Mouse (Mus musculus) midbrain, embryonic 14.5 days (tissue): Measurements from ENCODE around the gene Chuk. TPM values are rescaled to one million over a fixed set of nuclear protein-coding genes. Genes with fewer than 3 reads are reported as not detected.
A peak's percentile ranks its signal among the peaks of the same experiment; 100 is the strongest.

Experiments
- ATAC-seq: fragments of 200-750 bp; cut with Nextera tagmentation; 2 replicates; pipeline ENCODE4 v1.8.0; 2017; ENCODE audit warnings: moderate number of reproducible peaks, moderate library complexity; ENCODE audit not compliant: low FRiP score, low TSS enrichment
- DNase-seq: peaks from one replicate; pipeline ENCODE4 v3.0.0-alpha.2; 2015
- H3K27ac ChIP-seq: fragments of 300-500 bp; sonication (generic); replicated peaks from 2 replicates; pipeline ENCODE4 v1.5.1; 2014; ENCODE audit warnings: mild to moderate bottlenecking, low read depth, low read length, moderate library complexity
- H3K27me3 ChIP-seq: fragments of 300-500 bp; sonication (generic); 2 replicates; pipeline ENCODE4 v1.6.1; 2014; ENCODE audit warnings: low read length, control low read depth, mixed read lengths; ENCODE audit not compliant: control insufficient read depth, insufficient read depth
- H3K36me3 ChIP-seq: fragments of 300-500 bp; sonication (generic); 2 replicates; pipeline ENCODE4 v1.6.1; 2014; ENCODE audit warnings: low read length, control low read depth; ENCODE audit not compliant: control insufficient read depth, insufficient read depth
- H3K4me1 ChIP-seq: fragments of 300-500 bp; sonication (generic); 2 replicates; pipeline ENCODE4 v1.6.1; 2014; ENCODE audit warnings: mild to moderate bottlenecking, antibody characterized with exemption, low read length, control low read depth; ENCODE audit not compliant: control insufficient read depth, insufficient read depth
- H3K4me2 ChIP-seq: fragments of 300-500 bp; sonication (generic); 2 replicates; pipeline ENCODE4 v1.6.1; 2014; ENCODE audit warnings: mild to moderate bottlenecking, low read length, moderate library complexity
- H3K4me3 ChIP-seq: fragments of 300-500 bp; sonication (generic); replicated peaks from 2 replicates; pipeline ENCODE4 v1.5.1; 2014; ENCODE audit warnings: low read depth, low read length
- H3K9ac ChIP-seq: fragments of 300-500 bp; sonication (generic); replicated peaks from 2 replicates; pipeline ENCODE4 v1.6.1; 2014; ENCODE audit warnings: mild to moderate bottlenecking, low read length, moderate library complexity
- H3K9me3 ChIP-seq: fragments of 300-500 bp; sonication (generic); 2 replicates; pipeline ENCODE4 v1.6.1; 2016; ENCODE audit warnings: low read length, control low read depth, mixed read lengths; ENCODE audit not compliant: control insufficient read depth
- WGBS: fragments of 180-500 bp; shearing (Covaris S2); extraction: QIAGEN DNeasy Blood & Tissue Kit; methylation state at CpG from one replicate; pipeline ENCODE4 v1.1.7; 2014; 5-methylcytosine and 5-hydroxymethylcytosine counted together
- polyA plus RNA-seq: library from polyadenylated mRNA; unstranded; fragments of >200 nt; fragmentation: Nextera tagmentation; extraction: Ambion mirVana; gene quantifications from 2 replicates; pipeline ENCODE4 v1.2.1, GENCODE M21; 2014

The Chuk gene
- polyA plus RNA-seq, 1 experiment from 2014 or later: 60.1 TPM

DNA sequence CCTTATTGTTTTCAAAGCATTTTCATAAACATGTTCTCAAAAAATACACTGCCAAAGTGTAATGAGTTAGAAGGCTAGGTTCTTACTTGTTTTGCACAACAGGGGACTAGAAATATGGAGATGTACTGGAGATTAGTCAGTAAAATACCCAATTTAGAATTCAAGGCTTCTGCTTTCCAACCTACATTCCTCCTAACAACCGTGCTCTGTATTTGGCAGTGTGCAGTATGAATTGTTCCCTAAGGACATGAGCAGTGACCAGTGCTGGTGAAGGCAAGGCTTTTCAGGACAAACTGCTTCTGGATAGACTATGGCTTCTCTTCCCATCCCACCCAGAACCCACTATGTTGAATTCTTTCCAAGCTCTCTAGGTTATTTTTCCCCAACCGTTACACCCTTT is 26.4 kb downstream of the Chuk start:
- 92% methylated on average over 2 of the region's 2 CpGs for WGBS
- Histone ChIP-seq H3K4me1 (no peaks in the 10 kb centered on the region), H3K4me3 (no peak overlapping the region), H3K9ac (no peak overlapping the region), H3K4me2 (no peak overlapping the region), H3K27ac (no peak overlapping the region), H3K9me3 (no peaks in the 10 kb centered on the region), H3K36me3 (peaks cover 84% of the 10 kb centered on the region), H3K27me3 (no peaks in the 10 kb centered on the region)
- ATAC-seq (no peak), DNase-seq (no peak)

DNA sequence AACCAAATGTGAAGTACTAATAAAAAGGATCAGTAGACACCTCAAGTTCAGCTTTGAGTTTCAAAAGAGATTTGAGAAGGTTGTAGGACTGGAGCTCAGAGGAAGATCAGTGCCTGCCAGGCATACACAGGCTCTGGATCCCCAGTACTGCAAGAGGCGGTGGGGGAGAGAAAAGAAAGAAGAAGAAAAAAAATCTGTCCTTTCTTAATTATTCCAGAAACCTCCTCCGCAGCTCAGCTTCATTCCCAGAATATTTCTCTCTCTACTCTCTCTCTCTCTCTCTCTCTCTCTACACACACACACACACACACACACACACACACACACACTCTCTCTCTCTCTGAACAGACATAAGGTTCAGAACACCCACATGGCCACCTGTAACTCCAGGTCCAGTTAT is 27.3 kb downstream of the Chuk start:
- Histone ChIP-seq H3K27me3 (no peaks in the 10 kb centered on the region), H3K27ac (no peak overlapping the region), H3K9ac (no peak overlapping the region), H3K4me2 (no peak overlapping the region), H3K4me1 (no peaks in the 10 kb centered on the region), H3K9me3 (no peaks in the 10 kb centered on the region), H3K4me3 (no peak overlapping the region), H3K36me3 (peaks cover 86% of the 10 kb centered on the region)
- DNase-seq (no peak), ATAC-seq (no peak)
- WGBS: 88% methylated on average over 2 of the region's 2 CpGs

DNA sequence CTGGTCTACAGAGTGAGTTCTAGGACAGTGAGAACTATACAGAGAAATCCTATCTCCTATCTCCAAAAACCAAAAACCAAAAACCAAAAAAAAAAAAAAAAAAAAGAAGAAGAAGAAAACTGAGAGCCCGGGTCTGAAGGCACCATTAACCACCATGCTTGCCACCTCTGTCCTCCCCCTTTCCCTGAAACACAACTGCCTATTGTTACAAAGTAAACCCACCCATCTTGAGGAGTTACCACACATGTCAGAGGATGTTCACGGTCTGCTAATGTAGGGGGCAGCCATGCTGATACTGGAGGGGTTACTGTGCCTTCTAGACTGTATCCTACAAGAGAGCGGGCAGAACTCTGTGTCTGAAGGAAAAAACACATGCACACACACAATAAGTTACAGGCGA is 30.3 kb downstream of the Chuk start:
- Histone ChIP-seq H3K9ac (no peak overlapping the region), H3K4me2 (no peak overlapping the region), H3K27ac (no peak overlapping the region), H3K27me3 (no peaks in the 10 kb centered on the region), H3K4me1 (no peaks in the 10 kb centered on the region), H3K9me3 (no peaks in the 10 kb centered on the region), H3K4me3 (no peak overlapping the region), H3K36me3 (peaks cover 73% of the 10 kb centered on the region)
- 93% methylated on average over 4 of the region's 4 CpGs for WGBS
- DNase-seq (no peak), ATAC-seq (no peak)

DNA sequence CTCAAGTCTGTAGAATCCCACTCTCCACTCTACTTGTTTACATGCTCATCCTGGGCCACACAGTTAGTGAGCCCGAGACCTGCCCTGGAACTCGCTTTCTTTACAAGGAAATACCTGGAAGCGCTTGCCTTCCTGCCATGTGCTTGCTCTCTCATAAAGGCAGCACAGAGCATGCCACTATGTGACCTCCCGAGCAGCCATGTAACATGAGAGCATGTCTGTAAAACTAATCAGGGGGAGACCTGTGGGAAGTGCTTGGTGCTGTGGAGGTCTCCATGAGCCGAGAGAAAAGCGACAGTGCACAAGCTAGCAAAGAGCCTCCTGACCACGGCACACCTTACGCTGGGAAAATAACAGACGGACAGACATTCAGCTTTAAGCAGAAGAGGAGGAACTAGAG is 30.8 kb downstream of the Chuk start:
- no peaks in the 10 kb centered on the region for H3K4me1 ChIP-seq
- DNase-seq (no peak), ATAC-seq (no peak)
- H3K9ac ChIP-seq: no peak overlapping the region
- H3K36me3 ChIP-seq: peaks cover 69% of the 10 kb centered on the region
- H3K27ac ChIP-seq: no peak overlapping the region
- H3K27me3 ChIP-seq: no peaks in the 10 kb centered on the region
- H3K9me3 ChIP-seq: no peaks in the 10 kb centered on the region
- WGBS: 92% methylated on average over 9 of the region's 9 CpGs
- no peak overlapping the region for H3K4me2 ChIP-seq
- H3K4me3 ChIP-seq: no peak overlapping the region

DNA sequence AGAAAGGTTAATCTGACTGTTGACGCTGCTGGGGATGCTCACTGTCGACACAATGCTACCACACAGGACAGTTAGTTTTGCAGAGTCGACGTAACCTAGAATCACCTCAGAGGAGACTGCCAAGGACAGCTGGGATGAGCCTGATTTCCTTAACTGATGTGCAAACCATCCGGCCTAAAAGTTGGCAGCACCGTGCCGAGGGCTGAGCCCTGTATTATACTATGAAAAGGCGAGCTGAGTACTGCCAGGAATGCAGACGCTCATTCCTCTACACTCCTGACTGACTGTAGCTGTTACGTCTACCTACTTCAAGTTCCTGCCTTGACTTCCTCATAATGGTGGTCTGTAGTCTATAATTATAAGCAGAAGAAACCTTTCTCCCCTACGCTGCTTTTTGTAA is 32.3 kb downstream of the Chuk start:
- H3K36me3 ChIP-seq: peaks cover 58% of the 10 kb centered on the region
- H3K27me3 ChIP-seq: no peaks in the 10 kb centered on the region
- H3K9ac ChIP-seq: no peak overlapping the region
- no peak overlapping the region for H3K4me3 ChIP-seq
- H3K4me1 ChIP-seq: no peaks in the 10 kb centered on the region
- no peak overlapping the region for H3K27ac ChIP-seq
- ATAC-seq (no peak), DNase-seq (no peak)
- WGBS: 90% methylated on average over 11 of the region's 11 CpGs
- no peaks in the 10 kb centered on the region for H3K9me3 ChIP-seq
- no peak overlapping the region for H3K4me2 ChIP-seq

DNA sequence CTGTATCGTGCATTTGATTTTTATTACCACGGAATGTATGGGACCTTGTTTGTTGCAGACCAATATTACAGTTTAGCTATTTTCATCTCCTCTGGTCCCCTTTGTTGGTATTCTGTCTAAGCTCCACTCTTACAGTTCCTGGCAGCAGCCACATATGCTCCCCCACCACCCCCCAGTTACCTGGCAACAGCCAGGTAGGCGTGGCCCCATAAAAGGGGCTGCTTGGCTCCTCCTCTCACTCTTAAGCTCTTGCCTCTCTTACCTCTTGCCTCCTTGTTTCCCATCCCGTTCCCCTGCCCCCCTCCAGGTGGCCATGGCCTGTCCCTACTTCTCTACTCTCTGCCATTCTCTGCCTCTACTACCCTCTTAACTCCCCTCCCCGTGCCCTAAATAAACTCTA is 36.1 kb downstream of the Chuk start:
- WGBS: 63% methylated on average over 5 of the region's 5 CpGs
- Histone ChIP-seq H3K36me3 (peaks cover 28% of the 10 kb centered on the region), H3K4me1 (peaks cover 10% of the 10 kb centered on the region), H3K27ac (no peak overlapping the region), H3K4me3 (no peak overlapping the region), H3K9me3 (no peaks in the 10 kb centered on the region), H3K4me2 (no peak overlapping the region), H3K27me3 (no peaks in the 10 kb centered on the region), H3K9ac (no peak overlapping the region)
- no peak for ATAC-seq
- no peak for DNase-seq

DNA sequence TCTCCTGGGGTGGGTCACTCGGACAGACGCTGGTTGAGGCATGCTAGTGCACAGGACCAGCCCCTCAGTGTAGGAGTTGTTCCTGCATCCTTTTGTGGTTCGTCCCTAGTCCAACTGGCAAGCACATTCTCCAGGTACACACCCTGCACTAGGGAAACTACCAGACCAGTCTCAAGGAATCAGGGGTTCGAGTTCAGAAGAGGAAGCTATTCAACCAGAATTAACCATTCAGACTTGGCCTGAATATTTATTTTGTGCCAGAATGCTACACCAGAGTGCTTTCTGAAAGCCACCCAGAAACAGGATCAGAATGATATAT is 37.4 kb downstream of the Chuk start:
- peaks cover 16% of the 10 kb centered on the region for H3K36me3 ChIP-seq
- no peak for ATAC-seq
- peak overlapping the region; percentile 76 for H3K4me3 ChIP-seq
- H3K4me2 ChIP-seq: peak overlapping the region; percentile 89
- peaks cover 10% of the 10 kb centered on the region for H3K4me1 ChIP-seq
- H3K27me3 ChIP-seq: no peaks in the 10 kb centered on the region
- H3K9ac ChIP-seq: peak overlapping the region; percentile 80
- DNase-seq: no peak
- H3K27ac ChIP-seq: peak overlapping the region; percentile 77
- no peaks in the 10 kb centered on the region for H3K9me3 ChIP-seq
- 9% methylated on average over 4 of the region's 4 CpGs for WGBS

DNA sequence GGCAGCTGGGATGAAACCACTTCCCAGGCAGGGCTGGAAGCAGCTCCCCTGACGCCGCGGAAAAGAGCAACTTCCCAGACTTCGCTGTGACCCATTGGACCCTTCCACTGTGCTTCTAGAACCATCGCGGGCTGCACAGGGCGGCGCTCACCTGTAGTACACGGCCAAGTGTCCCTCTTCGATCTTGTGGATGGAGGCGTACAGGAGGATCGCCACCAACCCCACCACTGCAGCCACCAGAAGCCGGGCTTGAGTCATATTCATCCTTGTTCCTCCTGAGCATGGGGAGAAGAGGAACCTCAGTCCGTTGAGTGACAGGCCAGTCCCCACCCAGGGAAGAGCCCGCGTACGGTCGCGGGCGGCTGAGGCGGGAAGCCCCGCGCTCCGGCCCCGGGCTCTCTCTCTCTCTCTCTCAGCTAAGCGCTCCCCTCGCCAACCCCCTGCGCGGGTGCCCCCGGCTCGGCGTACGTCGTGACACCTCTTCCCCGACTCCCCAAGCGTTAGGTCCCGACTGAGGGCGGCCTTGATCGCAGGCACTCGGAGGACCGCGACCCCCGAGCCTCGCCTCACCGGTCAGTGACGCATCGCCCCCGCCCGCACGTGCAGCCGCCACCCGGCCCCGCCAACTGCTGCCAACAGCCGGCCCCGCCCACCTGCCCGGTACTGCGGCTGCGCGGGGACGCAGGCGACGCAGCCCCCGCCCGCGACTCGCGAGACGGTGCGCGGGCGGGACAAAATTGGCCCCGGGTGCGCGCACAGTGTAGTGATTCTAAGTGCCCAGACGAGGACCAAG is 38.0 kb downstream of the Chuk start, which contains the start of gene Erlin1:
Gene Erlin1 (minus strand): TSS at position 665 of the 793 bp plus-strand sequence.
- H3K36me3 ChIP-seq: peaks cover 14% of the 10 kb centered on the region; the same call in 1 of the 2 replicates

DNA sequence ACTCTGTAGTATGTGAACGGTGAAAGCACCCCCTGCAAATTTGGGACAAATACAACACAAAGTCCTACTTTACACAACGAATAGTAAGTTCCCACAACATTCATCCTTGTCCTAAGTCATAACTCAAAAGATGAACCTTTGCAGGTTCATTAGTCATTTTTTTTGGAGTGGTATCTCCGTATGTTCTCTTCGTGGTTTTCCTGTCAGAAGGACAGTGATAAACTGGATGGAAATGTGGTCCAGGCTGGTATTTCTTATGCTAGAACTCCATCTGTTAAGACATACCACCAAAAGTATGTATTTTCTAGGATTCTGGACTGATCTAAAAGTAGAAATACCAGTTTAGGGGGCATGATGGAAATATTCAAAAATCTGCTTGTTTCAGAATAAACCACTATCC is 39.0 kb downstream of the Chuk start:
- Histone ChIP-seq H3K4me3 (peak overlapping the region; percentile 76), H3K9me3 (no peaks in the 10 kb centered on the region), H3K4me2 (peak overlapping the region; percentile 89), H3K4me1 (peaks cover 10% of the 10 kb centered on the region), H3K27ac (no peak overlapping the region), H3K36me3 (peaks cover 18% of the 10 kb centered on the region; the same call in 1 of the 2 replicates), H3K27me3 (no peaks in the 10 kb centered on the region), H3K9ac (no peak overlapping the region; the same call in 1 of the 2 replicates)
- DNase-seq: no peak
- WGBS: 87% methylated on average over 4 of the region's 4 CpGs
- no peak for ATAC-seq

More for the DNA sequence above, 38.0 kb downstream of the Chuk start, which contains the start of gene Erlin1:
- H3K9me3 ChIP-seq: no peaks in the 10 kb centered on the region
- WGBS: under 1% methylated on average over 75 of the region's 75 CpGs
- peaks cover 10% of the 10 kb centered on the region for H3K4me1 ChIP-seq
- H3K27me3 ChIP-seq: no peaks in the 10 kb centered on the region
- H3K4me3 ChIP-seq: peak within 1 kb of the TSS; percentile 76
- peak within 1 kb of the TSS; percentile 80 for H3K9ac ChIP-seq
- H3K4me2 ChIP-seq: peak within 1 kb of the TSS; percentile 89
- peak; percentile 97 for ATAC-seq
- peak within 1 kb of the TSS; percentile 77 for H3K27ac ChIP-seq
- DNase-seq: peak; percentile 96
